Mouse (Mus musculus) stomach, embryonic 14.5 days (tissue): Measurements from ENCODE around the gene Tom1l2. TPM values are rescaled to one million over a fixed set of nuclear protein-coding genes. Genes with fewer than 3 reads are reported as not detected.

Source experiments
- ATAC-seq: fragments of 200-750 bp; cut with Nextera tagmentation; 2 replicates; pipeline ENCODE4 v1.8.0; 2017; ENCODE audit warnings: low read depth, moderate TSS enrichment; ENCODE audit not compliant: insufficient number of reproducible peaks, insufficient read depth, low FRiP score
- H3K27ac ChIP-seq: fragments of 300-500 bp; sonication (generic); 2 replicates; pipeline ENCODE4 v1.5.1; 2014; ENCODE audit warnings: mild to moderate bottlenecking, low read length, moderate library complexity, mixed read lengths
- H3K27me3 ChIP-seq: fragments of 300-500 bp; sonication (generic); 2 replicates; pipeline ENCODE4 v1.6.1; 2014; ENCODE audit warnings: low read length, control low read depth, mixed read lengths; ENCODE audit not compliant: control insufficient read depth, insufficient read depth
- H3K36me3 ChIP-seq: fragments of 300-500 bp; sonication (generic); 2 replicates; pipeline ENCODE4 v1.6.1; 2014; ENCODE audit warnings: mild to moderate bottlenecking, control low read depth, low read length, moderate library complexity, mixed read lengths; ENCODE audit not compliant: control insufficient read depth, insufficient read depth
- H3K4me1 ChIP-seq: fragments of 300-500 bp; sonication (generic); 2 replicates; pipeline ENCODE4 v1.6.1; 2014; ENCODE audit warnings: low read length, control low read depth, mixed read lengths; ENCODE audit not compliant: control insufficient read depth, insufficient read depth
- H3K4me2 ChIP-seq: fragments of 300-500 bp; sonication (generic); replicated peaks from 2 replicates; pipeline ENCODE4 v1.6.1; 2014; ENCODE audit warnings: low read depth, low read length, control low read depth
- H3K4me3 ChIP-seq: fragments of 300-500 bp; sonication (generic); 2 replicates; pipeline ENCODE4 v1.5.1; 2014; ENCODE audit warnings: low read depth, low read length, control low read depth
- H3K9ac ChIP-seq: fragments of 300-500 bp; sonication (generic); replicated peaks from 2 replicates; pipeline ENCODE4 v1.6.1; 2014; ENCODE audit warnings: low read depth, mild to moderate bottlenecking, control low read depth, low read length, moderate library complexity, mixed read lengths
- H3K9me3 ChIP-seq: fragments of 300-500 bp; sonication (generic); 2 replicates; pipeline ENCODE4 v1.6.1; 2016; ENCODE audit warnings: low read depth, low read length, control low read depth; ENCODE audit not compliant: control insufficient read depth
- WGBS: fragments of 180-500 bp; shearing (Covaris S2); extraction: QIAGEN DNeasy Blood & Tissue Kit; methylation state at CpG from one replicate; pipeline ENCODE4 v1.1.7; 2014; 5-methylcytosine and 5-hydroxymethylcytosine counted together
- polyA plus RNA-seq: library from polyadenylated mRNA; unstranded; fragments of >200 nt; fragmentation: Nextera tagmentation; extraction: Ambion mirVana; gene quantifications from 2 replicates; pipeline ENCODE4 v1.2.1, GENCODE M21; 2014

Gene Tom1l2
- polyA plus RNA-seq, 1 experiment from 2014 or later = 22.2 TPM

DNA sequence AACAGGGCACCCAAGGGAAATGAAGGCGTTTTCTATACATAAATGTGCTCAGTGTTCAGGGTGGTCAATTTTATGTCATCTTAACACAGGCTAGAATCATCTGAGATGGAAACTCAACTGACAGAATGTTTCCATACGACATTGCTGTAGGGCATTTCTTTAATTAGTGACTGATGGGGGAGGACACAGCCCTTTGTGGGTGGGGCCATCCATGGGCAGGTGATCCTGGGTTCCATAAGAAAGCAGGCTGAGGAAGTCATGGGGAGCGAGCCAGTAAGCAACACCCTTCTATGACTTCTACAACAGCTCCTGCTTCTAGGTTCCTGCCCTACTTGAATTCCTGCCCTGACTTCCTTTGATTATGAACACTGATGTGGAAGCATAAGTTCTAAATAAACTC lies 54.9 kb downstream of the Tom1l2 start:
- no peaks in the 10 kb centered on the region for H3K36me3 ChIP-seq
- H3K27me3 ChIP-seq = no peaks in the 10 kb centered on the region
- no peak overlapping the region for H3K9ac ChIP-seq
- 76% methylated on average over 3 of the region's 3 CpGs for WGBS
- no peak overlapping the region for H3K4me3 ChIP-seq
- peaks cover 24% of the 10 kb centered on the region for H3K4me1 ChIP-seq
- ATAC-seq = no peak
- no peak overlapping the region for H3K4me2 ChIP-seq
- H3K9me3 ChIP-seq = no peaks in the 10 kb centered on the region
- no peak overlapping the region for H3K27ac ChIP-seq

DNA sequence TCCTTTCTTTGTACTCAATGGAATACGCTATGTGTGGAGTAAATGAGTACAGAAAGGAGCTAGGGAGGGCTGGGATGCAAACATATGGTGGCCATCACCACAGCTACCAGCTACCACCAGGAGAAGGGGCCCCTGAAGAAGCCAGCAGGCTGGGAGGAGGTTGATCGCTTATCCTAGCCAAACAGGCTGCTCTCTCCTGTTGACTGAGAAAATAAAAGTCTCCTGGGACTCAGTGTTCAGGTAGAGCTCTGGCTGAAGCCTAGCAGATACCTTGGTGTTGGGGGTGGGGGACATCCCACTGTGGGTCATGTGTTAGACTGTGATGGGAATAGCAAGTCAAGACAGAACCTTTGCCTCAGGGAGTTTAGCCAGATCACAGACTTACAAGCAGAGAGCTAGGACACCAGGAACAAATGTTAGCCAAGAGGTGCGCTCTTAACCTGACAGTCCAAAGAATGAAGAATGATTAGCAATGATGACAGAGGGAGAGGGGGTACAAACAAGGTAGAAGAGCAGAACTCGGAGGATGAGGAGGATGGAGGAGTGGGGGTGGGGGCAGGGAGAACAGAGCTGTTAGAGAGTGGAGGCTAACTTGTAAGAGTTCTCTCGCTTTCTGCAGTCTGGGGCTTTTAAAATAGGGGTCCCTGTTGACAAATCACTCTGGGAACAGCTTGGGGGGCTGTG lies 57.9 kb downstream of the Tom1l2 start:
- Histone ChIP-seq H3K27me3 (no peaks in the 10 kb centered on the region), H3K9me3 (no peaks in the 10 kb centered on the region), H3K4me1 (peaks cover 33% of the 10 kb centered on the region), H3K4me3 (no peak overlapping the region), H3K4me2 (no peak overlapping the region), H3K36me3 (no peaks in the 10 kb centered on the region), H3K9ac (no peak overlapping the region), H3K27ac (peak overlapping the region; percentile 78)
- ATAC-seq = peak; percentile 48; the same call in 1 of the 2 replicates
- 42% methylated on average over 5 of the region's 5 CpGs for WGBS

DNA sequence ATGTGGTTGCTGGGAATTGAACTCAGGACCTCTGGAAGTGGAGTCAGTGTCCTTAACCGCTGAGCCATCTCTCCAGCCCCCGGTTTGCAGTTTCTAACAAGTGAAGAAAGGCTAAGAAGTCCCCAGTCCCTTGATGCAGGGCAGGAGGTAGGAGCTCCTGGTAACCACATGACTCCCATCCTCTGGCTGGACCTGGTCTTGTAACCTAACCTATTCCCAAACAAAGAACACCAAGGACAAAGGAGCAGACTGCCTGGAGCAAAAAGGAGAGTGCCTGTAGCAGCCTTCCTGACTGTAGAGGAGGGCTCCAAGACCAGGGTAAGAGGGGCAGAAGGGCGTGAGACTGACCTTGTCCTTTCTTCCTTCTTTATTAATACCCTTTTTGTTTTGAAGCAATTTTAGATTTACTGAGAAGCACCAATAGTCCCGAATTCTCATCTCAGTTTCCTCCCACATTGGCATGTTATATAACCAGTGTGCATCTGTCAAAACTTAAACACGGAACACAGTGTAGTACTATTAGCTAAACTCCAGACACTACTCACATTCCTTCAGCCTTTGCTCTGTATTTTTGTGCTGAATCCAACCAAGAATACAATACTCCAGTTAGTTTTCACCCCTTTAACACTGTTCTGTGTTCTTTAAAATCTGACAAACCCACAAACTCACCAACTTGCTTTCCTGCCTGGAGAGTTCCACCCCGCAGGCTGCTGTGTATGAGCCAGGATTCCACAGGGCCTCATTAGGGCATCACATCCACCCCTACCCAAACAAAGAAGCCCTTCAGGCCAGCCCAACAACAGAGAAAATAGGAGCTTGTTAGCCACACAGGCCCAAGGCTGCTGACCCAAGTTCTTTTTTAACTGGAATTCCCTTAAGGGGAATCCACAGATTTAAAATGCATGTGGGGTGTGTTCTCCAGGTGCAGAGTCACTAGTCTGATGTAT lies 58.7 kb downstream of the Tom1l2 start:
- Histone ChIP-seq H3K4me1 (peaks cover 33% of the 10 kb centered on the region), H3K4me2 (no peak overlapping the region), H3K27me3 (no peaks in the 10 kb centered on the region), H3K4me3 (no peak overlapping the region), H3K27ac (peak overlapping the region; percentile 78), H3K9ac (no peak overlapping the region), H3K9me3 (no peaks in the 10 kb centered on the region), H3K36me3 (no peaks in the 10 kb centered on the region)
- 63% methylated on average over 6 of the region's 6 CpGs for WGBS
- no peak for ATAC-seq

DNA sequence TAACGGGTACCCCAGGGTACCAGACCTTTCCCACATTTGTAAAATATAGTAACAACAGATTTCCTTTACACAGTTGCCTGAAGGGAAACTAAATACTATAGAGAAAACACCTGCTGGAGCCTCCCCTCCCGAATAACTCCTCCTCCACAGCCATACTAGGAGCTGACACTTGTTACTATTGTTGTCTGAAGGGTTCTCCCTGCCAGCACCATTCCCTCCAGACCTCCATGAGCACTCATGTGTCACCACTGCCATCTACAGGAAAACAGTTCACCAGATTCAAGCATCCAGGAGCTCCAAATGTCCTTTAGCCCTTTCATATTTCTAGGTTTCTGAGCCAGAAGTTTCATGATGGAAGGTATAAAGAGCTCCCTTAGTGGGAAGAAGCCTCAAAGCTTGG lies 60.0 kb downstream of the Tom1l2 start:
- 50% methylated on average over 2 of the region's 2 CpGs for WGBS
- Histone ChIP-seq H3K9ac (no peak overlapping the region), H3K36me3 (no peaks in the 10 kb centered on the region), H3K27ac (no peak overlapping the region), H3K9me3 (no peaks in the 10 kb centered on the region), H3K4me1 (peaks cover 39% of the 10 kb centered on the region), H3K4me2 (no peak overlapping the region), H3K27me3 (no peaks in the 10 kb centered on the region), H3K4me3 (no peak overlapping the region)
- ATAC-seq = peak; percentile 69; the same call in 1 of the 2 replicates

DNA sequence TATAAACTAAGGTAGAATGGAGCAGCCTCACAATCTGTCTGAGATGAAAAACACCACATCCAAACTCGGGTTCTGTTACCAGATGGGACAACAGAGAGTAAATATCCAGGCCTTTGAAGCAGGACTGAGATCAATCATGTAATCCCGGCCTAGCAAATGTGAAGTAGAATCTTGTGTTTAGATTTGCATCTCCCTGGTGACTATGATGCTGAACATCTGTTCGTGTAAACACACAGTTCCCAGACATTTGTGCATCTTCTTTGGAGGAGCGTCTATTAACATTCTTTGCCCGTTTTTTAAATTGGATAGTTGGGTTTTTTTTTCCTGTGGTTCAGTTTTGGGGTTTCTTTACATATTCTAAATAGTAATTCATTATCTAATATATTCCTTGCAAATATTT lies 63.7 kb downstream of the Tom1l2 start:
- peak overlapping the region; percentile 58; the same call in 1 of the 2 replicates for H3K27ac ChIP-seq
- peaks cover 33% of the 10 kb centered on the region for H3K4me1 ChIP-seq
- WGBS = 30% methylated on average over 5 of the region's 5 CpGs

DNA sequence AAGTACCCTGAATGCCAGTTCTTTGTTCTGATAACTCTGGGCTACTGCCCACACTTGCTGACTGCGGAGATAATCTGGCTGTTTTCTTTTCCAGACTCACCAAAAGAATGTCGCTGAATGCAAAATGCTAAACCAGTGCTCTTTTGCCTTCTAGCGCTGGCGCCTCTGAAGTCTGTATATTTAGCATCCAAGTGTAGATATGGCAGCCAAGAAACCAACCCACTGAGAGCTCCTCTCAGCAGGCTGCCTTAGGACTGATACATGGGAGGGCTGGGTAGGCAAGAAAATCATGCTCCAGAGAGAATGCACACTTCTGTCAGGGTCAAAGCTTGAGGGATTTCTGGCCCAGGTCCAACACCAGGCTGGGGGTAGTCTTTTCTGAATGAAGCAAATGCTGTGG lies 66.4 kb downstream of the Tom1l2 start:
- Histone ChIP-seq H3K4me2 (no peak overlapping the region), H3K9me3 (no peaks in the 10 kb centered on the region), H3K27me3 (no peaks in the 10 kb centered on the region), H3K36me3 (no peaks in the 10 kb centered on the region), H3K9ac (no peak overlapping the region), H3K4me3 (no peak overlapping the region), H3K27ac (no peak overlapping the region), H3K4me1 (peaks cover 24% of the 10 kb centered on the region)
- WGBS = 74% methylated on average over 4 of the region's 4 CpGs
- no peak for ATAC-seq

More for the DNA sequence above, 63.7 kb downstream of the Tom1l2 start:
- no peak for ATAC-seq
- Histone ChIP-seq H3K4me3 (no peak overlapping the region), H3K36me3 (no peaks in the 10 kb centered on the region), H3K9ac (no peak overlapping the region), H3K27me3 (no peaks in the 10 kb centered on the region), H3K4me2 (no peak overlapping the region), H3K9me3 (no peaks in the 10 kb centered on the region)

DNA sequence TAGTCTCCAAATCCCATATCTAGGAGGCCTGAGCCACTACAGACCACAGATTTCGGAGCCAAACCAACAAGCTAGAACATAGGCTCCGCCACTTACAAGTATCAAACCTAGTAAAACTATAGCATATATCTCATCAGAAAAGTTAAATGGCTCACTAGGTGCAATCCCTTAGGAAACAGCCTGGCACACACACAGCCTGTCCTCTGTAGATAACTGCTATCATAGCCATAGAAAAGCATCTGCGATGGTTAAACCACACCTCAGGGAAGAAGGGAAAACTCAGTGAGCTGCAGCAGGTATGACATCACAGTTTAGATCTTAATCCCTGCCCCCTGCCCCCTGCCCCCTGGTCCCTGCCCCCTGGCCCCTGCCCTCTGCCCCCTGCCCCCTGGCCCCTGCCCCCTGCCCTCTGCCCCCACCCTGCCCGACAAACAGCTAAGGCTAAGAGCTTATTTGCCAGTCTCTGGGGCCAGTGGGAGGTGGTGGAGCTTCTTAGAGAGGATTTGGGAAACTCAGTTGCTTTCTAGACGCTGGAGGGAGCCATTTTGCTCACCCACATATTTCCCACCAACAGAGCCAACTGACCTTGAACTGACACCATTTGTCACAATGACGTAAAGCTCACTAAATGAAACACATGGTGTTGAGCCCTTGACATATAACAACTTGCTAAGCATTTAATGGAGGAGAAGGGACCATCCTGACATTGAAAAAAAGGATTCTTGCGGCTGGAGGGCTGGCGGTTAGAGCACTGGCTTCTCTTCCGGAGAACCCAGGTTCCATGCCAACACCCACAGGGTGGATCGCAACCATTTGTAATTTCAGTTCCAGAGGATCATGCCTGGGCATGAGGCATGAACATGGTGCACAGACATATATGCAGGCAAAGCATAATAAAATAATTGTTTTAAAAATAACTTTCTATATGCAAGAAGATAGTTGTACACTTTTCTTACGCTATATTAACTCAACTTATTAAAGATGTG lies 72.0 kb downstream of the Tom1l2 start:
- ATAC-seq = no peak
- H3K4me3 ChIP-seq = no peak overlapping the region
- no peaks in the 10 kb centered on the region for H3K9me3 ChIP-seq
- H3K9ac ChIP-seq = no peak overlapping the region
- H3K27ac ChIP-seq = peak overlapping the region; percentile 45; the same call in 1 of the 2 replicates
- 61% methylated on average over 11 of the region's 11 CpGs for WGBS
- H3K4me2 ChIP-seq = no peak overlapping the region
- no peaks in the 10 kb centered on the region for H3K27me3 ChIP-seq
- H3K4me1 ChIP-seq = peaks cover 20% of the 10 kb centered on the region; the same call in 1 of the 2 replicates
- H3K36me3 ChIP-seq = no peaks in the 10 kb centered on the region

DNA sequence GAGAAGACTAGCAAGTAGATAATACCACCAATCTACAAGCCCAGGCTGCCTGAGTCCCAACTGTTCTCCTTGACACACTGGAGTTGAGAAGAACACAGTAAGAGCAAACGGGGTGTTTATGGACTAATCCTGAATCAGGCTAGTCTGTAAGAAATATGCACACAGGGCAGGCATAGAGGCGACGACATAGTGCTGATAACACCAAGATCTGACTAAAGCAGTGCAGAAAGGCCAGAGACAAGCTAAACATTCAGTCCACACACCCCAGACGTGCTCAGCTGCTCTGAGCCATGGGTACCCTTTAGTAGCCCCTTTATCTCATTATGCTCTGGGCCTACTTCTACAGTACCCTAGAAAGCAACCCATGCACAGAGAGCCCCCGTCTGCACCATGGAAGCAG lies 73.2 kb downstream of the Tom1l2 start:
- H3K4me3 ChIP-seq = no peak overlapping the region
- H3K27ac ChIP-seq = no peak overlapping the region; the same call in 1 of the 2 replicates
- no peak overlapping the region for H3K4me2 ChIP-seq
- no peaks in the 10 kb centered on the region; the same call in 1 of the 2 replicates for H3K36me3 ChIP-seq
- no peaks in the 10 kb centered on the region for H3K27me3 ChIP-seq
- ATAC-seq = no peak
- WGBS = 70% methylated on average over 5 of the region's 5 CpGs
- H3K9ac ChIP-seq = no peak overlapping the region
- no peaks in the 10 kb centered on the region for H3K9me3 ChIP-seq
- H3K4me1 ChIP-seq = peaks cover 20% of the 10 kb centered on the region; the same call in 1 of the 2 replicates
